Mouse (Mus musculus) brain, adult 2 months (tissue): ENCODE results near the gene Olfr15.

ENCODE experiments used
- DNase-seq: peaks from one replicate; pipeline ENCODE4 v3.0.0; 2011; ENCODE audit warnings: low read depth, low spot score

The Olfr15 gene

GRCm38 (mm10) chr16:3872216-3873047, 41.8 kb downstream of the Olfr15 start, which contains the start of gene Naa60:
Gene Naa60, plus strand, starts transcription at chr16:3872375.
- DNase-seq = peak; percentile 98

- no peak for DNase-seq
These were observed 45.7 kb downstream of the Olfr15 start for GRCm38 (mm10) chr16:3876346-3876745.

GRCm38 (mm10) chr16:3884201-3885064, 53.8 kb downstream of the Olfr15 start, which contains the start of the genes Zfp597 and Gm20695:
Gene Zfp597, minus strand, starts transcription at chr16:3884561.
Gene Gm20695, plus strand, starts transcription at chr16:3884648.
- DNase-seq = peak; percentile 98

- DNase-seq = peak; percentile 26
These were observed 54.5 kb downstream of the Olfr15 start for GRCm38 (mm10) chr16:3885065-3885670.

- DNase-seq = peak; percentile 51
These were observed 61.1 kb downstream of the Olfr15 start for GRCm38 (mm10) chr16:3891621-3892295.

- no peak for DNase-seq
These were observed 63.1 kb downstream of the Olfr15 start for GRCm38 (mm10) chr16:3893739-3894138.
